In genomic region chr13:39923113-39923512, GRCm38 (mm10) we compare ENCODE assay signal across 8 mouse cellular contexts.
DNase-seq lines count a peak whose midpoint lies in the region.

No protein-coding gene starts in this region.

- DNase-seq in heart, adult 18-20 months: peak; percentile 7 to 35
- no peak for DNase-seq in heart, embryonic 10.5 days (ENCODE audit: low spot score)
- DNase-seq in urinary bladder, postnatal 36 days (ENCODE audit: low spot score in 2 of 2): peak; percentile 4
- no peak for DNase-seq in urinary bladder, adult 2 months (ENCODE audit: low spot score)
- DNase-seq in left cerebral cortex, postnatal 25 days (ENCODE audit: low spot score in 2 of 2): peak; percentile 7 to 69
- DNase-seq in skeletal muscle tissue, adult 2 months (ENCODE audit: low read depth, low spot score): peak; percentile 2
- no peak for DNase-seq in layer of hippocampus, postnatal 36 days
- no peak for DNase-seq in gastrocnemius, postnatal 25 days

- no peaks in the 10 kb centered on the region for H3K36me3 ChIP-seq in heart, embryonic 10.5 days

- H3K4me1 ChIP-seq in heart, embryonic 10.5 days: no peaks in the 10 kb centered on the region

- H3K27me3 ChIP-seq in heart, embryonic 10.5 days (ENCODE audit: insufficient read depth, poor library complexity, severe bottlenecking): no peaks in the 10 kb centered on the region

- intact Hi-C loops in left cerebral cortex, postnatal 25 days (cut with DNase I): no loop called here

- no peak overlapping the region for H3K4me3 ChIP-seq in heart, embryonic 10.5 days

- 73% methylated on average over 9 of the region's 9 CpGs for WGBS in heart, embryonic 10.5 days

- H3K9me3 ChIP-seq in heart, embryonic 10.5 days: no peaks in the 10 kb centered on the region

- H3K27ac ChIP-seq in heart, embryonic 10.5 days: no peak overlapping the region

Comparison
In these comparisons a context has a peak if more than half of its experiments do, and no peak if none do; other contexts are left out.
1. DNase-seq: peak in heart, adult 18-20 months (2 of 2), urinary bladder, postnatal 36 days (2 of 2), left cerebral cortex, postnatal 25 days (2 of 2) and skeletal muscle tissue, adult 2 months (single experiment); none in heart, embryonic 10.5 days (single experiment), urinary bladder, adult 2 months (single experiment), layer of hippocampus, postnatal 36 days (0 of 2) and gastrocnemius, postnatal 25 days (single experiment).